Mouse (Mus musculus) forebrain, embryonic 15.5 days (tissue): ENCODE data around the gene Palm3. TPM values are rescaled to one million over a fixed set of nuclear protein-coding genes. Genes with fewer than 3 reads are reported as not detected.
"Not testable (repeated sequence)": the region's sequence is repeated elsewhere in the genome, so short reads cannot be mapped to it uniquely, and the experiment has no call there.

Experiments
- ATAC-seq: fragments of 200-750 bp; cut with Nextera tagmentation; replicated peaks from 2 replicates; pipeline ENCODE4 v1.8.0; 2017; ENCODE audit warnings: mild to moderate bottlenecking, moderate TSS enrichment, moderate library complexity
- H3K27ac ChIP-seq: fragments of 300-500 bp; sonication (generic); replicated peaks from 2 replicates; pipeline ENCODE4 v1.5.1; 2015; ENCODE audit warnings: mild to moderate bottlenecking, inconsistent platforms
- H3K27me3 ChIP-seq: fragments of 300-500 bp; sonication (generic); 2 replicates; pipeline ENCODE4 v1.6.1; 2015; ENCODE audit warnings: inconsistent platforms
- H3K36me3 ChIP-seq: fragments of 300-500 bp; sonication (generic); 2 replicates; pipeline ENCODE4 v1.6.1; 2015; ENCODE audit warnings: mild to moderate bottlenecking, inconsistent platforms
- H3K4me1 ChIP-seq: fragments of 300-500 bp; sonication (generic); 2 replicates; pipeline ENCODE4 v1.6.1; 2015; ENCODE audit warnings: inconsistent platforms
- H3K4me2 ChIP-seq: fragments of 300-500 bp; sonication (generic); replicated peaks from 2 replicates; pipeline ENCODE4 v1.6.1; 2015; ENCODE audit warnings: mild to moderate bottlenecking, inconsistent platforms
- H3K4me3 ChIP-seq: fragments of 300-500 bp; sonication (generic); 2 replicates; pipeline ENCODE4 v1.5.1; 2015; ENCODE audit warnings: mild to moderate bottlenecking, inconsistent platforms
- H3K9ac ChIP-seq: fragments of 300-500 bp; sonication (generic); replicated peaks from 2 replicates; pipeline ENCODE4 v1.6.1; 2015; ENCODE audit warnings: mild to moderate bottlenecking, inconsistent platforms
- H3K9me3 ChIP-seq: fragments of 300-500 bp; sonication (generic); 2 replicates; pipeline ENCODE4 v1.6.1; 2016; ENCODE audit warnings: inconsistent platforms
- WGBS: fragments of 180-500 bp; shearing (Covaris S2); methylation state at CpG from one replicate; pipeline ENCODE4 v1.1.7; 2015; ENCODE audit warnings: mixed read lengths; 5-methylcytosine and 5-hydroxymethylcytosine counted together
- polyA plus RNA-seq: library from polyadenylated mRNA; unstranded; fragments of >200 nt; fragmentation: Nextera tagmentation; extraction: Ambion mirVana; gene quantifications from 2 replicates; pipeline ENCODE4 v1.2.1, GENCODE M21; 2015

The Palm3 gene
- polyA plus RNA-seq, 1 experiment from 2014 or later = 0.94 TPM

DNA sequence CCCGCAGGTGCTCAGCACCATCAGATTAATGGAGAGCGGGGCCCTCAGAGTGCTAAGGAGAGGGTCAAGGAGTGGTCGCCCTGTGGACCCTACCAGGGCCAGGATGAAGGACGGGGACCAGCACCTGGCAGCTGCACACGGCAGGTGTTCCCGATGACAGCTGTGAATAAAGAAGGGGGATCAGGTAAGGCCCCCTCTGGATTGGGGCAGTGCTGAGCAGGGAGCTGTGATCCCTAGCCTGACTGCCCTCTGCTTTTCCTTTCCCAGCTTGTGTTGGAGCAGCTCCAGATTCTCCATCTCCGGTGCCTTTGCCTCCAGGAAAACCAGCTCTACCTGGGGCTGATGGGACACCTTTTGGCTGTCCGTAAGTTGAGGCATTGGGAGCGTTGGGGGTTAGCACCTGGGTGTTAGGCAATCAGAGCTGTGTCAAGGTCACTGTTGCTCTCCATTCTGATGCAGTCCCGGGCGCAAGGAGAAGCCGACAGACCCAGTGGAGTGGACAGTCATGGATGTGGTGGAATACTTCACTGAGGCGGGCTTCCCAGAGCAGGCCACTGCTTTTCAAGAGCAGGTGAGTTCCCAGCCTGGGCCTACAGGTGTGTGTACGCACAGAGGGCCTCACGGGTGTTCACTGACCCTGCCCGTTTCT lies 22.1 kb upstream of the Palm3 start:
- Histone ChIP-seq H3K27ac (no peak overlapping the region), H3K4me2 (peak overlapping the region; percentile 76), H3K9ac (peak overlapping the region; percentile 70; the same call in 1 of the 2 replicates), H3K27me3 (peaks cover 14% of the 10 kb centered on the region), H3K9me3 (no peaks in the 10 kb centered on the region), H3K36me3 (peaks cover 24% of the 10 kb centered on the region), H3K4me3 (peak overlapping the region; percentile 76), H3K4me1 (peaks cover 37% of the 10 kb centered on the region)
- WGBS = 66% methylated on average over 16 of the region's 16 CpGs
- no peak for ATAC-seq

DNA sequence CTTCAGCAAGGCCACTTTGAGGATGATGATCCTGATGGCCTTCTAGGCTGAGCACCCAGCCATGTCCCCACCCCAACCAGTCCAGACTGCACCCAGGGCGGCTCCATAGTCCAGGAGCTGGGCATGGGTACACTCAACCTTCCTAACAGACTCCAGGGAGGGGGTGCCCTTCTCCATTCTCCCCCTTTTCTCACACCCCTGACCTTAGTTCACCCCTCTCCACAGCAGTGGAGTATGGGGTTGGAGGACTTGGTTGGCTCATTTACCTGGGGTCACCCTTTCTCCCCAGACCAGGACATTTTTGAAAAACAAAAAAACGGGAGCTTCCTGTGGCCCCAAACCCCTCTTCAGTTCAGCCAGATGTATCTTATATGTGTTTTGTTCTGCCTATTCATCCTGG lies 21.4 kb upstream of the Palm3 start:
- Histone ChIP-seq H3K9me3 (no peaks in the 10 kb centered on the region), H3K27me3 (peaks cover 14% of the 10 kb centered on the region), H3K36me3 (peaks cover 21% of the 10 kb centered on the region), H3K4me1 (peaks cover 40% of the 10 kb centered on the region), H3K4me3 (0 out of 2 replicates have a peak overlapping the region, but pooled peaks have one; percentile 76), H3K9ac (no peak overlapping the region), H3K4me2 (peak overlapping the region; percentile 76; the same call in 1 of the 2 replicates), H3K27ac (no peak overlapping the region)
- no peak for ATAC-seq
- WGBS = 93% methylated on average over 2 of the region's 2 CpGs

DNA sequence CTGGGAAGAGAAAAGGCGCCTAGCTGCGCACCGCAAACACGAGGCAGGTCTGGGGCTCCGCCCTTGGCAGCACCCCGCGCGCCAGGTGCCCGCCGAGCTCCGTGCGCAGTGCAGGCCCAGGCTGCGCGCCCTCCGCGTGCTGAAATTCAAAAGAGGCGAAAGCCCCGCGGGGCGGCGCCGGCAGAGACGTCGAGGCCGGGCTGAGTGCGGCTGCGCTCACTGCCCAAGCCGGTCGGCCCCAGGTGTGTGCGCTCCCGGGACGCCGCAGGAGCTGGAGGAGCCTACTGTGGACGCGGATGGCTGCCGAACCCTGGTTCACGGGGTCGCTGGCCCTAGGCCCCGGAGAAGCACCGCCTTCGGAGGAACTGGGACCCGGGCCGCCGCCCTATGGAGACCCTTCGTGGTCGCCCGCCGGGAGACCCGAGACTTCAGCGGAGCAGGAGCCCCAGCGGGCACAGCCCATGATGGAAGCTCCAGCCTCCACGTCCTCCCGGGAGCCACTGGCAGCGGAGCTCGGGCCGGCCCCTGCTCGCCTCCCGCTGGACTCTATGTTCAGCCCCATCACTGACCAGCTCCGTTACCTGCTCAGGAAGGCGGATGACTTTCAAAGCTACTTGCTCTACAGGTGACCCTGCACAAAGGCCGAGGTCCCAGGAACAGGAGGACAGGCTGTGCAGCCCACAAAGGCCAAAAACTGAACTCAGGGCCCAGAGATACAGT lies 19.8 kb upstream of the Palm3 start, which contains the start of gene 1700067K01Rik:
Gene 1700067K01Rik (plus strand): TSS at position 222 of the 720 bp plus-strand sequence.
- H3K4me1 ChIP-seq = peaks cover 43% of the 10 kb centered on the region
- peak within 1 kb of the TSS; percentile 2; the same call in 1 of the 2 replicates for H3K4me3 ChIP-seq
- H3K27ac ChIP-seq = no peak within 1 kb of the TSS
- 20% methylated on average over 61 of the region's 61 CpGs for WGBS
- peaks cover 17% of the 10 kb centered on the region for H3K36me3 ChIP-seq
- H3K9ac ChIP-seq = peak within 1 kb of the TSS; percentile 8; the same call in 1 of the 2 replicates
- no peak for ATAC-seq
- H3K4me2 ChIP-seq = 0 out of 2 replicates have a peak within 1 kb of the TSS, but pooled peaks have one; percentile 1
- peaks cover 14% of the 10 kb centered on the region for H3K27me3 ChIP-seq
- no peaks in the 10 kb centered on the region for H3K9me3 ChIP-seq

DNA sequence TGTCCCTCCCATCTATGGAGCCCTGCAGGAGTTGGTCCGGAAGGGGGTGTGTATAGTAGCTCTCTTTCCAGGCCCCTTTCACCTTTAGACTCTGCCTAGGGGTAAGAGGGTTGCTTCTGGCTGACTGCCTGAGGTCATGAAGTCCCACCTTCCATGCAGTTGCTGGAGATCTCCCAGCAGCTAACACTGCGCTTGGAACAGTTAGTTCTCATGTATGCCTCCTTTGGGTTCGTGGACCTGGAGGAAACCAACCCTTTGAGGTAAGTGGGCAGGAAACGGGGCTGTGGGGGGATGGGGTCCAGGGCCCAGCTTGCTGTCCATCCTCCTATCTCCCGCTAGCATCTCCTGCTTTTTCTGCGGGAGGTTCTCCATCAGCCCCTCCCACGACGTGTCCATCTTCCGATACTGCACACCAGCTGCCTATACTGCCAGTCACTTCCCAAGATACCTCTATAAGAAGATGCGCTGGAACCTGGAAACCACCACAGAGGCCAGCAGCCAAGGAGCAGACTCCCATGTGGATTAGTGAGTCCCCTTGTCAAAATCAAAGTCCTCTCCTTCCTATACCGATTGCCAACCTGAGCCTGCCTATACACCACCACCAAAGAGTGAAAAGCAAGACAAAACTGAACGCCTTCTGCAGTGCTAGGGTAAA lies 18.2 kb upstream of the Palm3 start:
- no peak overlapping the region for H3K9ac ChIP-seq
- no peak overlapping the region for H3K4me3 ChIP-seq
- peaks cover 17% of the 10 kb centered on the region for H3K36me3 ChIP-seq
- no peak overlapping the region for H3K4me2 ChIP-seq
- no peak overlapping the region for H3K27ac ChIP-seq
- no peak for ATAC-seq
- H3K9me3 ChIP-seq = no peaks in the 10 kb centered on the region
- H3K27me3 ChIP-seq = peaks cover 14% of the 10 kb centered on the region
- H3K4me1 ChIP-seq = peaks cover 40% of the 10 kb centered on the region
- 56% methylated on average over 12 of the region's 12 CpGs for WGBS

DNA sequence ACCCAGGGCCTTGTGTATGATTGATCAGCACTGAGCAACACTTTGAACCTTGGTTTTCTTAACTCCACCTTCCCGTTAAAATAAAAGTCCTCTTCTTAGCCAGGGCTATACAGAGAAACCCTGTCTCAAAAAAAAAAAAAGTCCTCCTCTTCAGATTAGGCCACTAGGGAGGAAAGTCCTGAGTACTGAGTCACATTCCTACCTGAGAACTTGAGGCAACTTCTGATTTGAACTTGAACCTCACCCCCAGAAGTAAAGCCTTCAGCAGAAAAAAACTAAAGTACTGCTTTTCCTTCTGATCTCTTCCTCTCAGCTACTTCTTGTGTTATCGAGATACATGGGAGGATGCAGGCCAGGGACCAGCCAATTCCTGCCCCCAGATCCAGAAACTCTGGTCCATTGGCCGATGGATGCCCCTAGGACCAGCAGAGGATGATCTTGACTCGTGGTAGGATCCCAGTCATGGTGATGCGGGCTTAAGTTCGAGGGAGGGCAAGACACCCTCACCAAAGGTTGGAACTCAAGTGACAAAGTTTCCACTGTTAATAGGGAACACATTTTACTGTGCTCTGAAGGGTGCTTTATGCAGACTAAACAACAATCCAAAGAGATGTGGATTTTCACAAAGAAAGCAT lies 17.5 kb upstream of the Palm3 start:
- peak overlapping the region; percentile 91 for H3K4me2 ChIP-seq
- H3K27me3 ChIP-seq = peaks cover 14% of the 10 kb centered on the region
- H3K9me3 ChIP-seq = no peaks in the 10 kb centered on the region
- no peak overlapping the region for H3K27ac ChIP-seq
- peaks cover 17% of the 10 kb centered on the region for H3K36me3 ChIP-seq
- H3K4me1 ChIP-seq = peaks cover 38% of the 10 kb centered on the region
- WGBS = 70% methylated on average over 6 of the region's 6 CpGs
- peak overlapping the region; percentile 59 for H3K4me3 ChIP-seq
- no peak for ATAC-seq
- peak overlapping the region; percentile 68 for H3K9ac ChIP-seq

DNA sequence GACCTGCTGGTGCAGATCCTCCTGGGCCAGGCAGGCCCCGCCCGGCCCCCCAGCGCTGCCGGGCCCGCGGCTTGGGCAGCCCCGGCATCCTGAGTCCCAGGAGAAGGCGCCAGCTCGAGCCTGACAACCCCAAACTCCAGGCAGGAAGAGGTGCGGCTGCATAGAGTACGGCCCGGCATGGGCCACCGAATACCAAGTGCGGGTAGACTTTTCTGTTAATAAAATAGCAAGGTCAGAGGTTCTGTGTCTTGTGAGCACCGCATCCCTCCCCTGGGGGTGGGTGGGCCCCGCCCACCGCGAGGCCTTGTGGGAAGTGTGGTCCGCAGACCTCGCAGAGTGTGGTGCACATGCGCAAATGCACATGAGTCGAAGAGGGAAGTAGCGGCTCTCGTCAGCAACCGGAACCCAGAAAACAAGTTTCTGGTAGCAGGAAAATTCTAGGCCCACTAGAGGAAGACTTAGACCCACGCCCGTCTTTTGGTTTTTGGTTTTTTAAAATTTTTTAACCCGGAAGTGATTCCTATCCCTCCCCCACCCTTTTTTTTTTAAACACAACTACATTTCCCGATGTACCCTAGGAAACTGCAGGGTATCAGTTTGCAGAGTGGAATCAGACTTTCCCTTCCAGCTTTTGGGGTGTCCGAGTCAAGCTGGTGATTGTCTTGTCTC lies 16.6 kb upstream of the Palm3 start:
- ATAC-seq = peak; percentile 86
- Histone ChIP-seq H3K27ac (peak overlapping the region; percentile 75), H3K4me3 (peak overlapping the region; percentile 59), H3K4me2 (peak overlapping the region; percentile 91), H3K9me3 (no peaks in the 10 kb centered on the region), H3K4me1 (peaks cover 29% of the 10 kb centered on the region), H3K9ac (peak overlapping the region; percentile 68), H3K36me3 (peaks cover 15% of the 10 kb centered on the region), H3K27me3 (peaks cover 14% of the 10 kb centered on the region)
- WGBS = under 1% methylated on average over 30 of the region's 30 CpGs

DNA sequence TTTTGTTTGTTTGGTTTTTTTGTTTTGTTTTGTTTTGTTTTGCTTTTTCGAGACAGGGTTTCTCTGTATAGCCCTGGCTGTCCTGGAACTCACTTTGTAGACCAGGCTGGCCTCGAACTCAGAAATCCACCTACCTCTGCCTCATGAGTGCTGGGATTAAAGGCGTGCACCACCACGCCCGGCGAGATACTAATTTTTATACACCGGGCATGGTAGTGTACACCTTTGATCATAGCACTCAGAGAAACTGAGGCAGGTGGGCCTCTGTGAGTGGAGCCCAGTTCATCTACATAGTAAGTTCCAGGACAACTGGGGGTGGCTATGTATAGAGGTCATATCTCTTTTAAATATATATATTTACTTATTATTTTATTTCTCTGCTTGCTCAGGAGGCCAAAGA lies 15.8 kb upstream of the Palm3 start:
- 92% methylated on average over 7 of the region's 7 CpGs for WGBS
- Histone ChIP-seq H3K4me1 (peaks cover 28% of the 10 kb centered on the region), H3K27me3 (peaks cover 20% of the 10 kb centered on the region)
- H3K4me2 ChIP-seq, H3K9ac ChIP-seq, H3K36me3 ChIP-seq, H3K27ac ChIP-seq, H3K4me3 ChIP-seq, H3K9me3 ChIP-seq, ATAC-seq: not testable (repeated sequence)

DNA sequence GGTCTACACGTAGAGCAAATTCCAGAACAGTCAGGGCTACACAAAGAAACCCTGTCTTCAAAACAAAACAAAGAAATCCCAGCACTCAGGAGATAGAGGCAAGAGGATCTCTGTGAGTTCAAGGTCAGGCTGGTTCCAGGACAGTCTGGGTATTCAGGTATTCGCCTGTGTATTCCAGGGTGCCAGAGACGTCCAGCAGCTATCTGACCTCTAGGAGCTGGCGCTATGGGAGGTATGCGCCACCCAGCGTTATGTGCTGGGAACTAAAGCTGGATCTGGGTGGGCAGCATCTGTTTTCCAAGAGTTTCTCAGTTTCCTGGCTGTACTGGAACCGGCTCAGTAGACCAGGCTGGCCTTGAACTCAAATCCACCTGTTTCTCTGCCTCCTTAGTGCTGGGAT lies 12.9 kb upstream of the Palm3 start:
- Histone ChIP-seq H3K4me3 (no peak overlapping the region), H3K4me2 (no peak overlapping the region), H3K4me1 (peaks cover 36% of the 10 kb centered on the region), H3K27me3 (peaks cover 34% of the 10 kb centered on the region), H3K9me3 (no peaks in the 10 kb centered on the region), H3K27ac (no peak overlapping the region), H3K9ac (no peak overlapping the region), H3K36me3 (no peaks in the 10 kb centered on the region)
- 20% methylated on average over 7 of the region's 7 CpGs for WGBS
- ATAC-seq = no peak

DNA sequence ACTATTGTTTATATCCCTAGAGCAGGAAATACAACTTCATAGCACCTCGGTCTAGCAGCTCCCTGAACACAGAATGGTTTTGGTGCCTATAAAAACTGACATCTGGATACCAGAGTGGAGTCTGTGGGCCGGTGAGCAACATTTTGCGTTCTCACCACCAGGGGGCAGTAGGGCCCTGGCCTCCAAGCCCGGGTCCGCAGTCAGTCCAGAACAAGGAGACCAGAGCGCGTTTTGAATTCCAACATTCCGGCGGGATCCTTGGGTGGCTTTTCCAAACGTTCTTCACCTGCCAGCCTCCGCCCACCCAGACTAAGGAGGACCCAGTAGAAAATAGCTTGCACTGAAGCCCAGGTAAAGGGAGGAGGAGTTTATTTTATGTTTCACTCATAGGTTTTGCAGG lies 11.4 kb upstream of the Palm3 start:
- no peak overlapping the region for H3K9ac ChIP-seq
- 0 out of 2 replicates have a peak overlapping the region, but pooled peaks have one; percentile 13 for H3K4me2 ChIP-seq
- H3K4me1 ChIP-seq = peaks cover 26% of the 10 kb centered on the region
- H3K27me3 ChIP-seq = peaks cover 41% of the 10 kb centered on the region
- H3K9me3 ChIP-seq = no peaks in the 10 kb centered on the region
- 2% methylated on average over 11 of the region's 11 CpGs for whole genome bisulfite sequencing
- no peak for ATAC-seq
- H3K4me3 ChIP-seq = no peak overlapping the region
- no peaks in the 10 kb centered on the region for H3K36me3 ChIP-seq
- no peak overlapping the region for H3K27ac ChIP-seq

DNA sequence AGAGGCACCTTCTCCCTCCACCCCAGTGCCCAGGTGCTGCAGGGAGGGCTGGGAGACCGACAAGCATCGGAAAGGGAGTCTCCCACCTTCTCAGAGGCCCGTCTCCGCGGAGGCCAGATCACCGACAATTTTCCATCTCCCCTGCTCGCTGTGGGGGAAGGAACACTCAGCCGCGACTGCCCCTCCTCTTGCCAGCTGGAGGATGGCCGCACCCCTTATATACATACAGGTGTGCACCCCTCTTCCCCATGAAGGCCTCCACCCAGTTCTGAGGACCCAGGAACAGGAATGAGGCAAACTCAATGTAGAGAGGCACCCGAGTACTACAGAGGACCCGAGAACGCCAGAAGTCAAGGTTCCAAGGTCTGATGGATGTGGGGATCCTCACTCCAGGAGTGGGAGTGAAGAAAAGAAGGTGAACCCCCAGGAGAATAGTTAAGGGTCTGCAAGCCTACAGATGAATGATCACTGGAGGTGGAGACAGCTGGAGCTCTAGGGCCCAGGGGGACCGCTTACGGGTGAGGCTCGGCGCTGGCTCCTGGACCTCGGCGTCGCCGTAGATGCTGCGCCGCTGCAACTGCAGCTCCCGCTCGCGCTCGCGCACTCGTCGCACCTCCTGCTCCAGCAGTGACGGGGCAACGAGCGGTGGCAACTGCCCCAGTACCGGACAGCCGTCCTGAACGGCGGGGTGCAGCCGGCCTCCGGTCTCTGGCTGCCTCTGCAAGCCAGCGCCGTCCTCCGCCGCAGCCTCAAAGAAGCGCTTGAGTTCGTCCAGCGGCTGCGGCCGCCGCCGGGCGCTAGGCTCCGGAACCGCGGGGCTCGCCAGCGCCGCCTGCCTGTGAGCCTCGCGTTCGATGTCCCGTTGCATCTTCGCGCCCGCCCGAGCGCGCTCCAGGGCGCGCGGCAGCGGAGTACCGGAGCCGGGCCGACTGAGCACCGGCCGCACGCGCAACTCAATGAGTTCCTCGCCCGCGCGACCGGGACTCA lies 10.4 kb upstream of the Palm3 start:
- WGBS = 1% methylated on average over 80 of the region's 83 CpGs
- Histone ChIP-seq H3K4me3 (peak overlapping the region; percentile 48), H3K9me3 (no peaks in the 10 kb centered on the region), H3K36me3 (no peaks in the 10 kb centered on the region), H3K27ac (no peak overlapping the region), H3K9ac (peak overlapping the region; percentile 46), H3K27me3 (peaks cover 41% of the 10 kb centered on the region), H3K4me2 (peak overlapping the region; percentile 92), H3K4me1 (peaks cover 23% of the 10 kb centered on the region)
- peak; percentile 44; the same call in 1 of the 2 replicates for ATAC-seq
